Mouse (Mus musculus): Measurements from ENCODE around the gene Nfkb1.

Nfkb1 gene

DNA sequence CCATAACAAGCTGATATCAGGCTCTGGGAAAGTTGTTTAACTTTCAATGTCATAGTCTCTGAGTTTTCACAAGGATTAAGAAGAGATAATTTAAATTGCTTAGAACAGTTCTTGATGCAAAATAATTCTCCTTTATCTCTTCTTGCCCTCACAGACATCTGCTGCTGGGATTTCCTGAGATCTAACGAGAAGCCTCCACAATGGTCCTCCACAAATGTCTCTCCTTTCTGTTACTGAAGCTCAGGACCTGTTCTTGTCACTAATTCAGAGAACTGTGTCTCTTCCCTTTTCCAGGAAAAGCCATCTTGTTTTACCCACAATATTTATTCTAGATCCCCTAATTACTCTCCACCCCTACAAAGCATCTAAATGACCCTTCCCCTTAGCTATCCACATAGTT is 56.3 kb downstream of the Nfkb1 start:
- TF ChIP-seq GATA4 (IDR thresholded peaks at IDR 0.05; ENCODE audit: insufficient replicate concordance, low read length): no peak

DNA sequence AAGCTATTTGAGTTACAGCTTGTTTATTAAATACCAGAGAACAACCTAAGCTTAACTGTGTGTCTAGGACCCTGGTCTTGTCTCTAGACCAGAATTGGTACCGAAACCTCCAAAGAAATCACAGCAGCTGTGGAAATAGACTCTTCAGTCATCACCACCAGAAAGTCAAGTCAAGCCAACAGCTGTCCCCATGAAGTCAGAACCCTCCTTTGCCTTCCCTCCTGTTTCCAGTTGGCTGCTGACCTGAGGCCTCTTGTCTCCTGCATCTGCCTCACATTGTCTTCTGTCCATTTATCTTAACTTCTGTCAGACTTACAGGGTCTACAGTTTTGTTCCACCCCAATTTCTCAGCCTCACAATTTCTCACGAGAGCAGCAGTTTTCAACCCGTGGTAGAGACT is 57.1 kb downstream of the Nfkb1 start:
- no peak for TF ChIP-seq GATA4 (IDR thresholded peaks at IDR 0.05; ENCODE audit: insufficient replicate concordance, low read length)

DNA sequence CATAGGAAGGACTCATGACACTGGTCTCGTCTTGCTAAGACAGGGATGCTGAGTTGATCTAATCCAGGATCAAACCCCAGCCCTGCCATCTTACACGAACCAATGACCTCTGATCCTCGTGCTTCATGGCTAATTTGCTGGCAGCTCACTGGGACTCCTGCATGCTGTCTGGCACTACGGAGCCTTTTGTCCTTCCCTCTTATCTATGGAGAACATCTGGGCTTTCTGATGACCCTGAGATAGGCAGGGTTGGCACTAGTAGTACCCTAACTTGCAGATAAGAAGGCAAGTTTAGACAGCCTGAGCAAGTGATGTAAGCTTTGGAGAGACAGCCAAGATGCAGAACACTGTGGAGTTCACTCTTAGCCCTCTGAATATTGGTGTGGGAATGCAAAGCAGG is 59.5 kb downstream of the Nfkb1 start:
- TF ChIP-seq GATA4 (IDR thresholded peaks at IDR 0.05; ENCODE audit: insufficient replicate concordance, low read length): no peak

DNA sequence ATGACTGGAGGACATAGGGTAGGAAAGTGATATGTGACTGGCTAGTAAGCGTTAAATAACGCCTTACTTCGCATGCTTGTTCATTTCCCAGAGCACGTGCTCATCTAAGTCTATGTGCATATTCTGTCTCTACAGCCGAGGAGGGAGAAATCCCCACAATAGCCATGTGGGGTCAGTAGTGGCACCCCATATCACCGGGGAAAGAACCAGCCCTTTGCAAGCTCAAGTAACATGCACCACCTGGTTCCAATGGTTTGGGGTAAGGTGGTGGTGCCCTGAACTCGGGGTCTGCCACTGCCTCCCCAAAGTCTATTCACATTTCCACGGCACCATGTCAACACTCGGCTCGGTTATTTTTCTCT is 60.3 kb downstream of the Nfkb1 start:
- no peak for TF ChIP-seq GATA4 (IDR thresholded peaks at IDR 0.05; ENCODE audit: insufficient replicate concordance, low read length)

DNA sequence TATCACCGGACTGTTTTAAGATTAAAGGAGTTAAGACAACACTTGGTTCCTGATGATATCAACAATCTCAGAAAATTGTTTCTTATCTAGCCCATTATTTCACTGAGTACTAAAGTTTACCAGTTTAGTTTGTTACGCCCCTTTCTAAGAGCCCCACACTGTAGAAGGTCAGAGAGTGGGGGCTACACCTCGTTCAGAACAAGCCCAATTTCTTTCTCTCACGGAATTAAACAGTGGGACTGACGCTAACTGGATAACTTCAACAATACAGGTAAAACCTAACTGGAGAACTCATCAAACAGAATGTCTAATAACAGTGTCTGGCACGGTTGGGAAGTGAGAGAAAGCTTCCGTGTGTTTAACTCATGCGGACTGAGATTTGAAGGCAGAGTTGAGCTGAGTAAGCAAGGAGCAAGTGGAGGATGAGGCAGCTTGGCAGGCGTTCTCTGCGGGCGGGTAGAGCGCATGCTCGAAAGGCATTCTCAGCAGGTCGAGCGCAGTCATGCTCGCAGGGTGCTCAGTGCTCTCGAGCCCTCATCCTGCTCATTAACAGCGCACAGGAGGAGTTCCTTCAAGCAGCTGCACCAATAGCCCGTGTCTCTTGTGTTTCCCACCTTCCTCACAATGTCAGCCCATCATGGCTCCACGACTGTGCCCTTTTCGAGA is 60.8 kb downstream of the Nfkb1 start:
- TF ChIP-seq GATA4 (IDR thresholded peaks at IDR 0.05; ENCODE audit: insufficient replicate concordance, low read length): no peak

DNA sequence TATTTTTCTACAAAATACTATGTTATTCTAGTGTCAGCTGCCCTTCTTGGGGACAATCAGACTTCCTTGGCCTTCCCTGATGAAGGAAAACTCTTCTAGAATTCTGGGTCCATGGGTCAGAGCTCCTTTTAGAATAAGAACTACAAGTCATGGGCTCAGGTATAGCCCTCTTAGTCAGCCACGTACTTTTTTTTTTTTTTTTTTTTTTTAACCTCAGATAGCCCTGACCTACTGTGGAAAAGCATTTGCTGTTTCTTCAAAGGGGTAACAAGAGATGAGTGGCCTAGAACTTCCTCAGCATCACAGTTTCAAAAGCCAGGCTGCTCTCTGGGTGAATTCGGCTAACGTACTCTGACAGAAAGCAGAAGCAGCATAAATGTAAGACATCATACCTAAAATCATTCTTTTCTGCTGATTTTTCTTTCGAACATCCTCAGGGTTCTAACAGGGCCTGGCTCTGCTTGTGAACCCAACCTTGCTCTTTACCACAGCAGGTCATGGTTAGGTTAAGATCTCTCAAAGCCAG is 61.5 kb downstream of the Nfkb1 start:
- TF ChIP-seq GATA4 (IDR thresholded peaks at IDR 0.05; ENCODE audit: insufficient replicate concordance, low read length): no peak

DNA sequence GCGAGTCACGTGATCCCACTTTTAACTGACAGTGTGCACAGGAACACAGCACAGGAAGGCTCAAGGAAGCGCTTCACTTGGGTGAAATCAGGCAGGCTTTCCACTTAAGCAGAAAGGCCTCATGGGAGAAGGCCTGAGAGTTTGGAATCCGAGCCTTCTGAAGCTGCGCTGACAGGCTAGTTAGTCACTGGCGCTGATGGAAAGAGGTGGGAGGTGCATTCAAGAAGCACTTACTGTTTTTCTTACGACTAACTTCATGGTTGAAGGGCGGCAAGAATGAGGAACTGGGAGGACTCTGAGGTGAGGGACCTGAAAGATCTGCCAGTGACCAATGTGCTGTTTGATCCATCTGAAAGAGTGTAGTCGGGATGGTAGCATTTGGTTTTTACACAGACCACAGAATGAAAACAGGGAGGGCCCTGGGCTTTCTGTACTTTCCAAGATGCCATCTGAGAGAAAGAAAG is 62.6 kb downstream of the Nfkb1 start:
- TF ChIP-seq GATA4 (IDR thresholded peaks at IDR 0.05; ENCODE audit: insufficient replicate concordance, low read length): no peak

DNA sequence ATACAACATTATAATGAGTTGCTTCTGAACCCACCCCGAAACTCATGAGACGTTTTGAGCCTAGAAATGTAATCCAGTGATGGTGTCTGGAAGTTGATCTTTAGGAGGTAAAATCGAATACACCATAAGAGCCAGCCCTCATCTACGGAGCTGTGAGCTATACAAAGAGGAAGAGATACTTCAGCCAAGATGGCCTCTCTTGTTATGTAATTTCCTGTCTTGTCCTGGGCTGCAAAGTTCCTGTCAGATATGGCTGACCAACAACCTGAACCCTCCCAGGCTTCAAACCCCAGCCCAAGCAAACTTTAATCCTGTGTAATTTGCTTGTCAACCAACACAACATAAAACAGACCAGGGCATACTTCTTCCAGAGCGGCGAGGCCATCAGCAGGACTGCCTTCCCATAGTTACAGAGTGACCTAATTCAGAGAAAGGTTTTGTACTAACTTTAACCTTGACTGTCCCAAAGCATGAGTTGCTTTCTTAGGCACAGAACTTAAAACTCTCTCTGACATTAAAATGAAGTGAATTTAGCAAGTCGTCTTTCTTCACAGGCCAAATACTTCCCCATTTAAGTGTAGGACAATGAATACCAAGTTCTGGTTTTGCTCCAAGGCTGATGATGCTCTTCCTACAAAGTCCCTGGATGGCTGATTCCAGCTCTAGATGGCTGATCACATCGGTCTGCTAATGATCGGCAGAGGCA is 63.2 kb downstream of the Nfkb1 start:
- TF ChIP-seq GATA4 (IDR thresholded peaks at IDR 0.05; ENCODE audit: insufficient replicate concordance, low read length): no peak

DNA sequence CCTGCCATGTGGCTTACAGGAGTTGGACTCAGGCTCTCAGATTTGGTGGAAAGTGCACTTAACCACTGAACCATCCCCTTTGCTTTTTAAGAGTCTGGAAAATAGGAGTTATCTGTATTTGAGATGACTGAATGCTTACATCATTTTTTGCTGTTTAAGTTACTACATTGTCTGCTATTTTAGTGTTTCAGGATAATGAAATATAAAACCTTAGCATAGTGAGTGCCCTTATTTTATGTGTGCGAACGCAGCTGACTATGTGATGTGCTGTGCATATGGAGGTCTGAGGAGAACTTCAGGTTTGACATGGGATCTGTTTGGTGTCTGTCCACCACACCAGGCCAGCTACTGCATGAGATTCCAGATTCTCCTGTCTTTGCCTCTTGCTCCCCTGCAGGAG is 66.1 kb downstream of the Nfkb1 start:
- no peak for TF ChIP-seq GATA4 (IDR thresholded peaks at IDR 0.05; ENCODE audit: insufficient replicate concordance, low read length)

DNA sequence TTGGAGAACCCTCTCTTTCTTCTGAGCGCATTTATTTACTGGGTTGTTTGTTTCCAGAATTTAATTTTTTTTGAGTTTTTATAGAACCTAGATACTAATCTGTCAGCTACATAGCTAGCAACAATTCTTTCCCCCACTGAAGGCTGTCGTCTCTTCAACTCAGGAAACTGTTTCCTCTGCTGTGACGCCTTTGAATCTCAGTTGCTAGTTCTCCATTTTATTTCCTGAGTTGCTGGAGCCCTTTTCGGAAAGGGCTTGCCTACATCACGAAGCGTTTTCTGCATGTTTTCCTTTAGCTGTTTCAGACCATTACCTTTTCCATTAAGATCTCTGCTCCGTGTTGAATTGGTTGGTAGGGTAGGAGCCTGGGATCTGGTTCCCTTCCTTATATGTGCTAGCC is 74.6 kb downstream of the Nfkb1 start:
- no peak for TF ChIP-seq GATA4 (IDR thresholded peaks at IDR 0.05; ENCODE audit: insufficient replicate concordance, low read length)

DNA sequence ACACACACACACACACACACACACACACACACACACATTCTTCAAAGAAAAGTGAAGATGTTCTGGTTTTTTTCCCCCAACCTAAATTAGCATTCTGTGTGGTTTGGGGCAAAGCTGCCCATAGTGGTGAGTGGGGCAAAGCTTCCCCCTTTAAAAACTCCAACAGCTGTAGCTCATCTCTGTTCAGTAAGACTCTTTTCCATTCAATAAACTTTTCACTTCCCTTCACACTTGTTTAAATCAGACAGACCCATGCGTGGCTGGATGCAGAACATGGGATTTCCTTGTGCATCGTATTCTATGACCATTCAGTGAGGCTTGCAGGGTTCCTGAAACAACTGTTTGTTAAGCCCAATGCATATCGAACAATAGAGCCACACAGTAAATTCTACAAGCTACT is 77.0 kb downstream of the Nfkb1 start:
- TF ChIP-seq GATA4 (IDR thresholded peaks at IDR 0.05; ENCODE audit: insufficient replicate concordance, low read length): no peak

DNA sequence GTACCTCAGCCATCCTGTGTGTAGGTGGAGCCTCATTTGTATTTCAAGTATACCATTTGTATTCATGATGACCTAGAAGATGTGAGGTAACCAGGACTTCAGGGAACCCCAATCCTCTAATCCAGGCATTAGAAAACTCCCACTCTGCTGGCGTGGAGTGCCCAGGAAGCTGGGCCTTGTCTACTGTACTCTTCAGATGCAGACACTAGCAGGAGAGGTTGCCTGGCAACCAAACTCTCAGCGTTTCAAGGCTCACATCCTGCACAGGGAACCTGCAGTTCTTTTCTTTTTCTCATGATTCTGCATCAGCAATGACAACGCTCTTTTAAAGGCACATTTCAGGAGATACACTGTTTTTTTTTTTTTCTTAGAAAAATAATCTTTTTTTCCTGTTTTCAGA is 81.1 kb downstream of the Nfkb1 start:
- TF ChIP-seq GATA4 (IDR thresholded peaks at IDR 0.05; ENCODE audit: insufficient replicate concordance, low read length): no peak

DNA sequence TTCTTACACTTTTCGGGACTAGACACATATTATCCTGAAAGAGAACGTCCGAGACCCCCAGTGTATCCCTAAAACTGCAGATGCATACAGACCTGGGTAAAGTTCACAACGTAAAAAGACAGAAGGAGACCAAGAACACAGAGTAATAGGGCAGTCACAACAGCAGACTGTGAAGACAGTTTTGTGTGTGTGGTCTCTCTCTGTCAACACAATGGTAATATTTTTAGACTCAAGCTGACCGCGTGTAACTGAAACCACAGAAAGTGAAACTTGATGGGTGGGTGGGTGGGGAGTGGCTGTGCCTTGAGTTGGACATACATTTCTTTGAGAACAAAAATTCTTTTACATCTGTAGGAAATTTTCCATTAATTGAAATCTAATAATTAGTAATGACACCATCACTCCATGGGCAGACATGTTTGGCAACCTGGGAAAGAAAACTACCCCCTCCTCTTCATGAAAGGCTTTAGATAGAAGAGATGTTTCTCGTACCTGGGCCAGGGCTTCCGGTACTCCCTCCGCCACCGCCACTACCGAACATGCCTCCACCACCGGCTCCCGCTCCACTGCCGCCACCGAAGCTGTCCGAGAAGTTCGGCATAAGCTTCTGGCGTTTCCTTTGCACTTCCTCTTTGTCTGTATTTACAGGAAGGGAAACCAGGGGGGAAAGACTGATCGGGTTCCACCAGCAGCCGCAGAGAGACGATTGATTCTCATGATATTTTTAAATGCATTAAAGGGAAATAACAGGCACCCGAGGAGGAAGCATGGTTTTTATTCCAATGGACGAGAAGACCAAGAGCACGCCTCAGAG is 83.5 kb downstream of the Nfkb1 start:
- TF ChIP-seq GATA4 (IDR thresholded peaks at IDR 0.05; ENCODE audit: insufficient replicate concordance, low read length): no peak

DNA sequence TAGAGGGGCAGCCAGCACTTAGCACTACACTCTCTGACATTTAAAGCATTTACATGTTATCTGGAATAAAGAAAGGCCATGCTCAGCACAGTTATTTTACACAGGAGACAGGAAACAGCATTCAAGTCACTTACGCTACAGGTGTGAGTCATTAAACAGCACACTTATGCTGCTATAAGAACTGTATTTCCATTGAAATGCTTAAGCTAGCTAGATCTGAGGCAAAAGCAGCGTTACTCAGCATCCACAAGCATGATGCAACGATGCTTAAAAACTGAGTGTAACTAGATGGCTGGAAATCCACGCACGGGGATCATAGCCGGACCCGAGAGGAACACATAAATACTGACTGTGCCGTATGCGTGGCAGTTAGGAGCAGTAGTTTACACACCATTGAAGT is 84.3 kb downstream of the Nfkb1 start:
- no peak for TF ChIP-seq GATA4 (IDR thresholded peaks at IDR 0.05; ENCODE audit: insufficient replicate concordance, low read length)

DNA sequence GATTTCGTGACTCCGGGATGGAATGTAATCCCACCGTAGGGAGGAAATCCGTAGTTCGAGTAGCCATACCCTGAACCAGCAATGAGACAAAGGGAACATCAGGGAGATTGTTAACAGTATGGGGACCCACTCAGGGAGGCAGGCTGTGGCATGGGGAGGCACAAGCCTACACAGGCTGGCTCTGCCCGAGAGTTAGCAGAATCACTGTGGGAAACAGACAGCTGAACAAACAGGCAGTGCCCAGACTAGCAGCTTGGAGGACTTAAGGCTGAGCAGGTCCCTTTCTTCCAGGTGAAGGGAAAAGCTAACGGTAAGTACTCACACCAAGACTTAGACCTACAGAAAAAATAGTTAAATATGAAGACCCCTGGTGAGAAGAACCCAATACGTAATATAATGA is 84.8 kb downstream of the Nfkb1 start:
- TF ChIP-seq GATA4 (IDR thresholded peaks at IDR 0.05; ENCODE audit: insufficient replicate concordance, low read length): no peak

DNA sequence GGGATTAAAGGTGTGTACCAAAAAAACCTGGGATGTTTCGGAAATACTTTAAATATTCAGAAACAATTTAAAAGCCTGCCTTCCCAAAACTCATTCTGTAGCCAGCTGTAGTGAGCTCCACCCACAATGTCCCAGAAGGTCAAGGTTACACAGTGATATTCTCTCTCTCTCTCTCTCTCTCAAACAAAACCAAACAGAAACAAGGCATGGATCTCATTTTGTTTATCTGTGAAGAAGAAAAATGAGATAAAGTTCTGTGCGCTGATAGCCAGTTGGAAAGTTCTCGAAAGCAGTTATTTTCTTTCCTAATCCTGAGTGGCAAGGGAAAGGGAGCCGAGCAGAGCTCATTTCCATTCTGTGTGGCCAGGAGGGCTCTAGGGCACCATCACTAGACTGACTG is 85.9 kb downstream of the Nfkb1 start:
- no peak; the same call in 1 of the 2 replicates for TF ChIP-seq GATA4 (IDR thresholded peaks at IDR 0.05; ENCODE audit: insufficient replicate concordance, low read length)
